ENCODE assay signal across 19 mouse cellular contexts in genomic region chr3:17668839-17669238, GRCm38 (mm10).
DNase-seq lines count a peak whose midpoint lies in the region; ATAC-seq lines count a peak whose summit lies in the region.
"Had no signal": no experiment of that assay in that cellular context is flagged by ENCODE, and none has a peak within 500 bp of the region (broad histone marks: within the 10 kb centered on the region; RNA-seq: fewer than 3 reads in every experiment).

No protein-coding gene starts in this region.

- ATAC-seq in frontal cortex, adult (ENCODE audit: low TSS enrichment): peak; percentile 62
- ATAC-seq: activated CD4-positive, CD25-positive, alpha-beta regulatory T cell, adult 4 months; forebrain, embryonic 15.5 days; forebrain, postnatal 0 days; Patski had no signal

- DNase-seq in frontal cortex, postnatal 25 days (ENCODE audit: low spot score in 2 of 2): no peak
- peak; percentile 92 for DNase-seq in Muller cell, postnatal 12 days (ENCODE audit: inconsistent ontology term)
- DNase-seq in brain, adult 2 months (ENCODE audit: low read depth, low spot score): peak; percentile 13
- no peak for DNase-seq in urinary bladder, postnatal 25 days (ENCODE audit: low spot score)
- DNase-seq: adrenal gland, adult 8-10 months; adrenal gland, postnatal 14 days; adrenal gland, postnatal 36 days; cerebellum, adult 11 months; cerebellum, adult 18-20 months; cerebellum, adult 8-10 months; cerebellum, adult 9-11 months; cerebellum, postnatal 14 days; cerebellum, postnatal 36 days; embryo, embryonic 11 days; forebrain, postnatal 0 days had no signal

Comparison
In these comparisons a context has a peak if more than half of its experiments do, and no peak if none do; other contexts are left out.
1. DNase-seq: peak in Muller cell, postnatal 12 days (single experiment) and brain, adult 2 months (single experiment); none in frontal cortex, postnatal 25 days (0 of 2) and urinary bladder, postnatal 25 days (single experiment).